Mouse (Mus musculus): ENCODE results near the gene Stk17b.

DNA sequence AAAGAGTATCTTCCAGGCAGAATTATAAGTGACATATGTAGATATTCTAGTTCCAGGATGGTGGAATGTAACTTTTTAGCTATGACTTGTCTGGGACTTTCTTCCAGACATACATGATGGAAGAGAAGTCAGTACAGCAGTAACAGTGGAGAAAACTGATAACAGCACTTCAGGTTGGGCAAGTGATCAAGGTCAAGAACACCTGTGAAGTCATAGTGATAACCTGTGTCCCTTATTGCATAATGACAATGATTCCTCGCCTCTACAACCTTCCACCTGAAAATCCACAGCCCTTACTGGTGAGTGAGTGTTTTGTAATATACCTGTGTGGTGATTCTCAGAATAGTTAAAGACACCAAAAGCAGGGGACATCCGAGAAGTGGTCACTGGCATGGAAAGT, 9.3 kb upstream of the Stk17b start:
- no peak for TF ChIP-seq CTCF (IDR thresholded peaks at IDR 0.05; ENCODE audit: low read depth, low read length)
- no peak for TF ChIP-seq POLR2A (IDR thresholded peaks at IDR 0.05; ENCODE audit: extremely low read depth, insufficient read depth, low read length)
